Mouse (Mus musculus) cerebellum, adult 2 months (tissue): ENCODE measurements around the gene Fcgr1. TPM values are rescaled to one million over a fixed set of nuclear protein-coding genes. Genes with fewer than 3 reads are reported as not detected.

ENCODE experiments used
- DNase-seq, 2 experiments: peaks; one replicate each; pipeline ENCODE4 v3.0.0; 2021
- H3K27ac ChIP-seq: fragments of 200-500 bp; 2 replicates; pipeline ENCODE4 v1.5.1; 2012; ENCODE audit warnings: low read length, control low read depth, inconsistent platforms; ENCODE audit not compliant: insufficient read depth
- H3K27me3 ChIP-seq: fragments of 200-500 bp; 2 replicates; pipeline ENCODE4 v1.6.1; 2012; ENCODE audit warnings: inconsistent platforms, mild to moderate bottlenecking, low read length, moderate library complexity; ENCODE audit not compliant: control insufficient read depth, insufficient read depth
- H3K4me1 ChIP-seq: fragments of 200-500 bp; 2 replicates; pipeline ENCODE4 v1.6.1; 2011; ENCODE audit warnings: low read length; ENCODE audit not compliant: control insufficient read depth, insufficient read depth
- H3K4me3 ChIP-seq: fragments of 200-500 bp; replicated peaks from 2 replicates; pipeline ENCODE3; 2011; ENCODE audit warnings: mild to moderate bottlenecking, low read depth, low read length, control low read depth; ENCODE audit not compliant: insufficient read depth
- CTCF ChIP-seq: fragments of 200-500 bp; IDR thresholded peaks from 2 replicates; pipeline ENCODE4 v1.5.1; 2011; ENCODE audit warnings: low read depth, mild to moderate bottlenecking, control low read depth, low read length, moderate library complexity, borderline replicate concordance; ENCODE audit not compliant: insufficient read depth
- POLR2A ChIP-seq: fragments of 200-500 bp; IDR thresholded peaks from 2 replicates; pipeline ENCODE4 v1.6.1; 2011; ENCODE audit warnings: low read length, control low read depth, borderline replicate concordance; ENCODE audit not compliant: insufficient read depth
- WGBS: fragments of 180-500 bp; shearing (Covaris S2); methylation state at CpG from one replicate; pipeline ENCODE4 v1.1.7; 2018; 5-methylcytosine and 5-hydroxymethylcytosine counted together
- polyA plus RNA-seq: library from polyadenylated mRNA; depleted of rRNA; stranded (reverse); fragments of >200 nt; gene quantifications from 2 replicates; pipeline ENCODE4 v1.2.3, GENCODE M21; 2012; rRNA removed

The Fcgr1 gene
- polyA plus RNA-seq, 1 experiment = 2.0 TPM

DNA sequence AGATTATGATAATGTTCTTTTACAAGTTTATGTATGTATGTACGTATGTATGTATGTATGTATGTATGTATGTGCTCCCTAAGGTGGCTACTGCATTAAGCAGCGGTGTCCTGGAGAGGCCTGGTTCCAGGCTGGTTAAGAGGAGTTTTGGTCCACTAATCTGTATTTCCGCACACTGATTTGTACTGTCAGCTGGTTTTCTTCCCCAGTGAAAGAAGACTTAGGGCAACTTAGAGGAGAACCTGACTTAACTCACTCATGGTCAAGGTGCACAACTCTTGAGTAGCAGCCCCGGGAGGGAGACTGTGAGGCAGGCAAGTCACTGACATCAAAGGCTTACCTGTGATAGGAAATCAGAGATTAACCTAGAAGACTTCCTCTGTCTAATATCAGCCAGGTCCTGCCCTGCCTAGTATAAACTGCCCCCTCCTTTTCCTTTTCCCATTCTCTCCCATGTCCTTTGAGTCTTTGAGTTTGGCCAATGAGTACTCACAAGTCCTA lies 56.9 kb downstream of the Fcgr1 start:
- Histone ChIP-seq H3K4me3 (no peak overlapping the region), H3K27me3 (no peaks in the 10 kb centered on the region), H3K27ac (no peak overlapping the region), H3K4me1 (no peaks in the 10 kb centered on the region)
- DNase-seq = no peak
- TF ChIP-seq POLR2A (no peak), CTCF (no peak)
- 84% methylated on average over 4 of the region's 4 CpGs for WGBS

DNA sequence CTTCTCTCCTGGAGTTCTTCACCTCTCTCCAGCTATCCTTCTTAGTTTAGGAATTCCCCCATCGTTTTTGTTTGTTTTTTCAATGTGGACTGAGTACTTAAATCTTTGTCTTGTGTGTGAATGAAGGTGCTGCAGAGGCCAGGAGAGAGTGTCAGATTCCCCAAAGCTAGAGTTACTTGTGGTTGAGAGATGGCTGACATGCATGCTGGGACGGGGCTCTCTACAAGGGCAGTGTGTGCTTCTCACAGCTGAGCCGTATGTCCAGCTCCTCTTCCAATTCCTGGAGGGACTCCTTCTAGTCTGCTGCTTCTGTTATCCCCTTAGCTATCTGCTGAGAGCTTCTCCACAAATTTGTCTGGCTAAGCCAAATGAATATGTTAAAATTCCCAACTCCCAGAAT lies 57.9 kb downstream of the Fcgr1 start:
- Histone ChIP-seq H3K27ac (no peak overlapping the region), H3K4me3 (no peak overlapping the region), H3K4me1 (no peaks in the 10 kb centered on the region), H3K27me3 (no peaks in the 10 kb centered on the region)
- WGBS = 64% methylated on average over 3 of the region's 3 CpGs
- no peak for DNase-seq
- TF ChIP-seq CTCF (no peak), POLR2A (no peak)

DNA sequence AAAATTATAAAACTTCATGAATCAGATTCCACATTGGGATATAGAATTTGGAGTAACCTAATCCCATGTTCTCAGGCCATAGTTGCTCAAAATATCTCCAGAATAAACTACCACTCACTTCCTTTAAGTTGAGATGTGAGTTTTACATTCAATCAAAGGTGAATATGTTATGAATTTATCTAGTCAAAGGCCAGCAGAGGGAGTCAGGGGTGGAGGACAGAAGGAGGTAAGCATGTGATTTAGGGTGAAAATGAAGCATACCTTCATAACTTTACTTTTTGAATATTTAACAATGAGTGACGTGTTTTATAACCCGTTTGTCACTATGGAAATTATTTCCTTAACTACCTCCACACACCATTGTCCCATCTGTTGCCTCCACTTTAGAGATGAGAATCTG lies 58.9 kb downstream of the Fcgr1 start:
- TF ChIP-seq CTCF (no peak), POLR2A (no peak)
- WGBS = 67% methylated on average over 2 of the region's 2 CpGs

More for the DNA sequence above, 58.9 kb downstream of the Fcgr1 start:
- DNase-seq = no peak
- Histone ChIP-seq H3K27ac (no peak overlapping the region), H3K27me3 (no peaks in the 10 kb centered on the region), H3K4me1 (no peaks in the 10 kb centered on the region), H3K4me3 (no peak overlapping the region)

Other genes with a start within 250 kb of the Fcgr1 start
- gene Vps45, start 235.5 kb downstream of the Fcgr1 start, polyA plus RNA-seq = 33.3 and 33.6 TPM in 2 replicates
- 26.3 and 30.0 TPM in 2 replicates for gene Otud7b, start 189.4 kb downstream of the Fcgr1 start, polyA plus RNA-seq
- gene Mtmr11, start 132.0 kb downstream of the Fcgr1 start, polyA plus RNA-seq = 22.5 and 24.4 TPM in 2 replicates
- 59.5 and 66.4 TPM in 2 replicates for gene Sf3b4, start 121.6 kb downstream of the Fcgr1 start, polyA plus RNA-seq
- gene Sv2a, start 112.8 kb downstream of the Fcgr1 start, polyA plus RNA-seq = 399 and 405 TPM in 2 replicates
- 47.0 and 47.8 TPM in 2 replicates for gene Bola1, start 74.3 kb downstream of the Fcgr1 start, polyA plus RNA-seq
- 2.0 and 3.5 TPM in 2 replicates for gene Hist2h2ab, start 74.1 kb downstream of the Fcgr1 start, polyA plus RNA-seq
- 2.2 and 4.8 TPM in 2 replicates for gene Hist2h2ac, start 73.1 kb downstream of the Fcgr1 start, polyA plus RNA-seq
- 8.0 and 9.3 TPM in 2 replicates for gene Hist2h2be, start 72.8 kb downstream of the Fcgr1 start, polyA plus RNA-seq
- 4.5 and 6.3 TPM in 2 replicates for gene Hist2h3c2, start 54.8 kb downstream of the Fcgr1 start, polyA plus RNA-seq
- gene Hist2h2aa2, start 53.7 kb downstream of the Fcgr1 start, polyA plus RNA-seq = 6.8 TPM in 1 of 2 replicates, not detected in the other
- gene Hist2h2aa1, start 48.5 kb downstream of the Fcgr1 start, polyA plus RNA-seq = 127 and 149 TPM in 2 replicates
- gene Hist2h3c1, start 47.3 kb downstream of the Fcgr1 start, polyA plus RNA-seq = not detected in 2 replicates
- 6.2 and 8.7 TPM in 2 replicates for gene Hist2h4, start 30.7 kb downstream of the Fcgr1 start, polyA plus RNA-seq
- 8.1 and 13.9 TPM in 2 replicates for gene Hist2h3b, start 25.3 kb downstream of the Fcgr1 start, polyA plus RNA-seq
- gene Hist2h2bb, start 24.2 kb downstream of the Fcgr1 start, polyA plus RNA-seq = 5.4 and 6.7 TPM in 2 replicates
- gene BC107364, start 158.3 kb upstream of the Fcgr1 start, polyA plus RNA-seq = not detected in 2 replicates
- gene Hfe2, start 231.2 kb upstream of the Fcgr1 start, polyA plus RNA-seq = 0.21 and 0.41 TPM in 2 replicates